Mouse (Mus musculus) forebrain, postnatal 0 days (tissue): ENCODE measurements at regions not wholly inside any gene's neighbourhood (a gene's known extent, or its start where the extent isn't known, plus 50 kb on each side); places are given as distances from the start of the nearest gene placed in this dataset.

Experiments used
- ATAC-seq: fragments of 200-750 bp; cut with Nextera tagmentation; 2 replicates; pipeline ENCODE4 v1.8.0; 2017; ENCODE audit warnings: mild to moderate bottlenecking, moderate library complexity
- DNase-seq: peaks from one replicate; pipeline ENCODE4 v3.0.0-alpha.2; 2015
- H3K27ac ChIP-seq: fragments of 300-500 bp; sonication (generic); 2 replicates; pipeline ENCODE4 v1.5.1; 2014; ENCODE audit warnings: low read depth, mild to moderate bottlenecking, antibody characterized with exemption, low read length, moderate library complexity, mixed read lengths
- H3K27me3 ChIP-seq: fragments of 300-500 bp; sonication (generic); 2 replicates; pipeline ENCODE4 v1.6.1; 2014; ENCODE audit warnings: mild to moderate bottlenecking, low read length, mixed read lengths; ENCODE audit not compliant: insufficient read depth
- H3K36me3 ChIP-seq: fragments of 300-500 bp; sonication (generic); 2 replicates; pipeline ENCODE4 v1.6.1; 2014; ENCODE audit warnings: mild to moderate bottlenecking, moderate library complexity; ENCODE audit not compliant: insufficient read depth
- H3K4me1 ChIP-seq: fragments of 300-500 bp; sonication (generic); 2 replicates; pipeline ENCODE4 v1.6.1; 2014; ENCODE audit warnings: antibody characterized with exemption; ENCODE audit not compliant: insufficient read depth
- H3K4me2 ChIP-seq: fragments of 300-500 bp; sonication (generic); 2 replicates; pipeline ENCODE4 v1.6.1; 2014; ENCODE audit warnings: low read depth, mild to moderate bottlenecking, moderate library complexity
- H3K4me3 ChIP-seq: fragments of 300-500 bp; sonication (generic); 2 replicates; pipeline ENCODE4 v1.5.1; 2014; ENCODE audit warnings: low read depth, low read length, mixed read lengths
- H3K9ac ChIP-seq: fragments of 300-500 bp; sonication (generic); 2 replicates; pipeline ENCODE4 v1.6.1; 2014; ENCODE audit warnings: mild to moderate bottlenecking
- H3K9me3 ChIP-seq: fragments of 300-500 bp; sonication (generic); 2 replicates; pipeline ENCODE4 v1.6.1; 2016; ENCODE audit warnings: low read length
- CTCF ChIP-seq: sonication (generic); IDR thresholded peaks from 2 replicates; pipeline ENCODE4 v1.5.1; 2016; ENCODE audit warnings: antibody characterized with exemption, control low read depth, low read depth
- WGBS: fragments of 180-500 bp; shearing (Covaris S2); extraction: QIAGEN DNeasy Blood & Tissue Kit; methylation state at CpG from one replicate; pipeline ENCODE4 v1.1.7; 2014; 5-methylcytosine and 5-hydroxymethylcytosine counted together

- DNase-seq (no peak), ATAC-seq (no peak)
- H3K9me3 ChIP-seq = no peaks in the 10 kb centered on the region
- 68% methylated on average over 1 of the region's 1 CpGs for WGBS
- no peak overlapping the region for H3K27ac ChIP-seq
- H3K4me3 ChIP-seq = no peak overlapping the region
- H3K4me1 ChIP-seq = no peaks in the 10 kb centered on the region
- TF ChIP-seq CTCF = no peak
- H3K27me3 ChIP-seq = 0 out of 2 replicates have a peak, but pooled peaks cover 9% of the 10 kb centered on the region
- no peaks in the 10 kb centered on the region for H3K36me3 ChIP-seq
- no peak overlapping the region for H3K9ac ChIP-seq
- H3K4me2 ChIP-seq = no peak overlapping the region
Measured at GRCm38 (mm10) chr15:51673483-51673882, 2211.2 kb upstream of the Gm7489 start.

- Histone ChIP-seq H3K9me3 (no peaks in the 10 kb centered on the region), H3K4me3 (no peak overlapping the region), H3K36me3 (no peaks in the 10 kb centered on the region), H3K27ac (no peak overlapping the region), H3K27me3 (peaks cover 6% of the 10 kb centered on the region; the same call in 1 of the 2 replicates), H3K4me2 (no peak overlapping the region), H3K4me1 (no peaks in the 10 kb centered on the region), H3K9ac (no peak overlapping the region)
- WGBS = 42% methylated on average over 4 of the region's 4 CpGs
- TF ChIP-seq CTCF = no peak
- no peak for ATAC-seq
- DNase-seq = peak; percentile 61
Measured at GRCm38 (mm10) chr15:51675291-51675690, 2209.4 kb upstream of the Gm7489 start.

- Histone ChIP-seq H3K27me3 (peaks cover 4% of the 10 kb centered on the region; the same call in 1 of the 2 replicates), H3K4me1 (no peaks in the 10 kb centered on the region), H3K9ac (no peak overlapping the region), H3K4me3 (no peak overlapping the region), H3K4me2 (no peak overlapping the region), H3K27ac (no peak overlapping the region), H3K9me3 (no peaks in the 10 kb centered on the region), H3K36me3 (no peaks in the 10 kb centered on the region)
- 82% methylated on average over 3 of the region's 3 CpGs for WGBS
- no peak for ATAC-seq
- DNase-seq = peak; percentile 7
- no peak for TF ChIP-seq CTCF
Measured at GRCm38 (mm10) chr15:51676694-51677093, 2208.0 kb upstream of the Gm7489 start.

GRCm38 (mm10) chr15:51677266-51677665, 2207.4 kb upstream of the Gm7489 start:
- ATAC-seq = no peak
- no peaks in the 10 kb centered on the region for H3K4me1 ChIP-seq
- DNase-seq = no peak
- no peak overlapping the region for H3K4me3 ChIP-seq
- 77% methylated on average over 4 of the region's 4 CpGs for whole genome bisulfite sequencing
- H3K4me2 ChIP-seq = no peak overlapping the region
- H3K36me3 ChIP-seq = no peaks in the 10 kb centered on the region
- H3K27me3 ChIP-seq = no peaks in the 10 kb centered on the region; the same call in 1 of the 2 replicates
- no peak overlapping the region for H3K9ac ChIP-seq
- H3K27ac ChIP-seq = no peak overlapping the region
- peak; percentile 44 for TF ChIP-seq CTCF
- no peaks in the 10 kb centered on the region for H3K9me3 ChIP-seq

- H3K4me1 ChIP-seq = no peaks in the 10 kb centered on the region
- H3K27ac ChIP-seq = no peak overlapping the region
- ATAC-seq = no peak
- H3K4me2 ChIP-seq = no peak overlapping the region
- H3K27me3 ChIP-seq = no peaks in the 10 kb centered on the region; the same call in 1 of the 2 replicates
- TF ChIP-seq CTCF = no peak
- no peaks in the 10 kb centered on the region for H3K9me3 ChIP-seq
- DNase-seq = no peak
- WGBS = 56% methylated on average over 12 of the region's 12 CpGs
- H3K4me3 ChIP-seq = no peak overlapping the region
- no peaks in the 10 kb centered on the region for H3K36me3 ChIP-seq
- H3K9ac ChIP-seq = no peak overlapping the region
Measured at GRCm38 (mm10) chr15:51679186-51679902, 2205.4 kb upstream of the Gm7489 start.

GRCm38 (mm10) chr15:51680494-51680893, 2204.2 kb upstream of the Gm7489 start:
- Histone ChIP-seq H3K9me3 (no peaks in the 10 kb centered on the region), H3K27ac (no peak overlapping the region), H3K9ac (no peak overlapping the region), H3K27me3 (no peaks in the 10 kb centered on the region; the same call in 1 of the 2 replicates), H3K4me1 (no peaks in the 10 kb centered on the region), H3K36me3 (no peaks in the 10 kb centered on the region), H3K4me2 (no peak overlapping the region), H3K4me3 (no peak overlapping the region)
- no peak for DNase-seq
- no peak for TF ChIP-seq CTCF
- ATAC-seq = no peak

- TF ChIP-seq CTCF = no peak
- H3K4me2 ChIP-seq = no peak overlapping the region
- ATAC-seq (no peak), DNase-seq (no peak)
- no peaks in the 10 kb centered on the region for H3K4me1 ChIP-seq
- no peak overlapping the region for H3K9ac ChIP-seq
- H3K9me3 ChIP-seq = no peaks in the 10 kb centered on the region
- no peak overlapping the region for H3K27ac ChIP-seq
- H3K36me3 ChIP-seq = no peaks in the 10 kb centered on the region
- no peak overlapping the region for H3K4me3 ChIP-seq
- WGBS = 90% methylated on average over 6 of the region's 6 CpGs
- no peaks in the 10 kb centered on the region; the same call in 1 of the 2 replicates for H3K27me3 ChIP-seq
Measured at GRCm38 (mm10) chr15:51681191-51681590, 2203.5 kb upstream of the Gm7489 start.
